Mouse (Mus musculus) testis, postnatal 14 days (tissue): ENCODE data around the gene Fip1l1.

Experiments
- DNase-seq: peaks from one replicate; pipeline ENCODE4 v3.0.0; 2021; ENCODE audit warnings: low spot score

Gene Fip1l1

DNA sequence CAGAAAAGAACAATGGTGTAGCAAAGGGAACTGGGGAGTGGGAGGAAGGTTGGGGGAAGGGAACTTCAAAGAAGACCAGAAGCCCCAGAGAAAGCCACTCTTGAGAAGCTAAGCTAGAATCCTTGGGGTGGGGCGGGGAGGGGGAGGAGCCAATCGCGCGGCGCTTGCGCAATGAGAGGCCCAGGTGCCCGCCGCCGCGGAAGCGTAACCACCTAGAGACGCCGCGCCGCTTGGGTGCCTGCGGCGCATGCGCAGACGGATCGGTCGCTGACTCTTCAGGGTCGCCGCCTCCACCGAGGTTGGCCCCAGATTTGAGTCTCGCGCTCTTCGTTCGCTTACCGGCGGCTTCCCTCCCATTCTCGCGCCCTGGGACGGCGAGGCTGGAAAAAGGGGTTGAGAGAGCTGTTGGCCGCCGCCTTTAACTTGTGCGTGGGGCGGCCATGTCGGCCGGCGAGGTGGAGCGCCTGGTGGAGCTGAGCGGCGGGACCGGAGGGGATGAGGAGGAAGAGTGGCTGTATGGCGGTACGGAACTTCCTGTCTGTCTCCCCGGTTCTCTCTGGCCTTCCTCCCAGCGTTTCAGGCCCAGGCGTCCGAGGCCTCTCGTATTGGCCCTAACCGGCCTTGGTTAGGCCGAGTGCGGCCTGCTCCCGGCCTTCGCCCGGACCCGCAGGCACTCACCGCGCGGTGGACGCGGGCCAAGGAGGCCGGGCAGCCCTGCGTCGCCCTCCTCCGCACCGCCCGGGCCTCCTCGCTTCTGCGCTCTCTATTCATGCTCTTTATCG lies at the start of gene Fip1l1:
Gene Fip1l1, plus strand, starts transcription at position 210 of the 782 bp plus-strand sequence.
- DNase-seq: peak; percentile 94

DNA sequence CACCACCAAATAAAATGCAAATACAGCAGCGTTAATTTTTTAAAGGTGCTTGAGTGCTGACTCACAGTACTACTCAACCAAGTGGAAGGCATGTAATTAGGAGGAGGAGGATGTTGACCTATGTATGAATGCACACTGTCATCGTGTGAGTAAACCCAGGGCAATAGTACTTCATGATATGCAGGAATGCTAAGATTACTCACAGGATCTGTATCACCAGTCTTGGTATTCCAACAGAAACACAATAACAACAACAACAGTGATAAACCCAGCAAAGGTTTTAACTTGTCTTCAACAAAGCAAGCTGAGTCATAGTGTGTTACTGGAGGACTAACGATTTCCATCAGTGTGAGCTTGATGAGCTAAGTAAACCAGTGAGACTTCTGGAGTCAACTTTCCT lies 42.5 kb upstream of the Fip1l1 start:
- no peak for DNase-seq

DNA sequence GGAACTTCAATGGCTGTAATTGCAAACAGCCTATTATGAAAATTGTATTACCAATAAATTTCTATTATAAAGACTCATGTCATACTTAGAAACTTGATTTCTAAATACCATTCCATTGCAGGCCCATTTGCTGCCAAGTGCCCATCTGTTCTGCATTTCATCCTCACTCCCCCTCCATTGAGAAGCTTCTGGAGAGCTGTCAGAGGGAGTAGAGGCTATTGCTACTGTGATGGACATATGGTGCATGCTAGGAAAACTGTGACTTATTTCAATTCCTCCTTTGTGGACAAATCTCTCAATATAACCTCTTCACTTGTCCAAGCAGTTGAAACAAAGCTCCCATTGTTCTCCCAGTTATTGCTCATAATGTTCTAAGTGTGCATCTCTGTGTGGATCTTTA lies 23.6 kb upstream of the Fip1l1 start:
- DNase-seq: no peak

DNA sequence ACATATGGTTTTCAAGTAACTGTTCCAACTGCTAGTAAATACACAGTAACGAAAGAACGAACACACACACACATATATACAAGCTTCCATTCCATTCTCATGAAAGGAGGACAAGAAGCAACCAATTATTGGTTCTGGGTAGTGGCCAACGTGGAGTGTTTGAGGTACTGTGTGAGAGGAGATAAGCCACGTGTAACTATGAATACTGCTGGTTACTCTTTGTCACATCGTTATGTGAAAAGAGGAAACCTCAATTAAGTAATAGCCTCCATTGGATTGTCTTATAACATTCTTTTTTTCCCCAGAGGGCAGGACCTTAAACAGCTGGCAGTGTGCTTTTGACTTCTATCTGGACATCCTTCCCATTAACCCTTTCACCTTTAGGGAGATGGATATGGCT lies 8.2 kb upstream of the Fip1l1 start:
- DNase-seq: no peak

DNA sequence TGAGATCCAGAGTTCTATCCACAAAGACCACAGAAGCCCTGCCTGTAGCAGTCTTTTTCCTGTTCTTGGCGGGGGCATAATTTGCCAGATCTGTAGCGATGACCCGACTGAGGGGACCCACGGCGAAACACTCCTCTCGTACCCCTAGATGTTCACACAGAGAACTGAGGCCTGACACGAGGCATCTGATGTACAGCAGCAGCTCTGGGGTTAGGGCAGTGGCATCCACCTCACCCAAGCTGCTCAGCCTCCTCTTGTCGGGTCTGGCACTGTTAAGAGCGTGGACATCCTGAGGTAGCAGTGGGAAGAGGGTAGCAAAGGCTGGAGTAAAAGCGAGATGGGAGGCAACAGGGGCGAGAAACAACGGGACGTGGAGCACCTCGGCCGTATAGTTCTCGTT lies 4.5 kb upstream of the Fip1l1 start:
- DNase-seq: no peak

DNA sequence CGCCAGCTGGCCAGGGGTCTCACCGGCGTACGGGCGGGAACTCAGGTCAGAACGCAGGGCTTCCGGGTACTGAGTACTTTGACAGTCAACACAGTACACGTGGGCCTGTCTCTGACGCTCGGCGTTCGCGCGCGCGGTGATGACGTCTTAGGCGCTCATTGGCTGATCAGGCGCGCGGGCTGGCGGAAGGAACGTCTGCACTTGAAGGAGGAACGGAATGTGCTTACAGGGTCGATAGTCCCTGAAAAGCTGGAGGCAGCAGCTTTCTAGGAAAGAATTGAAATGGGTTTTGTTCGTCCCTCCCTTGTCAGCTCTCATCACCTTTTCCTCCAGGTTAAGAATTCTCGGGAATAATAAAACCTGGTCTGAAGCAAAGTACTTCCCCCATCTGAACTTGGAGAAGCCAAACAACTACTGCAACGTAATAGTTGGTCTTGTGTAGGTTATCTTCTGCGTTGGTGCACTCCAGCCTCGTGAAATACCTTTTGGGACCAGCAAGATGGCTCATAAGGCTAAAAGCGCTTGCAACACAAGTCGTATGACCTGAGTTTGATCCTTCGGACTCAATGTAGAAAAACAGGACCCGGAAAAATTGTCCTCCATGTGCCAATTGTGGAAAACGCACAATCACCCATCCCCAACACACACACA lies 3.5 kb upstream of the Fip1l1 start, which contains the start of gene Scfd2:
Gene Scfd2, minus strand, starts transcription at position 130 of the 651 bp plus-strand sequence.
- peak; percentile 97 for DNase-seq

DNA sequence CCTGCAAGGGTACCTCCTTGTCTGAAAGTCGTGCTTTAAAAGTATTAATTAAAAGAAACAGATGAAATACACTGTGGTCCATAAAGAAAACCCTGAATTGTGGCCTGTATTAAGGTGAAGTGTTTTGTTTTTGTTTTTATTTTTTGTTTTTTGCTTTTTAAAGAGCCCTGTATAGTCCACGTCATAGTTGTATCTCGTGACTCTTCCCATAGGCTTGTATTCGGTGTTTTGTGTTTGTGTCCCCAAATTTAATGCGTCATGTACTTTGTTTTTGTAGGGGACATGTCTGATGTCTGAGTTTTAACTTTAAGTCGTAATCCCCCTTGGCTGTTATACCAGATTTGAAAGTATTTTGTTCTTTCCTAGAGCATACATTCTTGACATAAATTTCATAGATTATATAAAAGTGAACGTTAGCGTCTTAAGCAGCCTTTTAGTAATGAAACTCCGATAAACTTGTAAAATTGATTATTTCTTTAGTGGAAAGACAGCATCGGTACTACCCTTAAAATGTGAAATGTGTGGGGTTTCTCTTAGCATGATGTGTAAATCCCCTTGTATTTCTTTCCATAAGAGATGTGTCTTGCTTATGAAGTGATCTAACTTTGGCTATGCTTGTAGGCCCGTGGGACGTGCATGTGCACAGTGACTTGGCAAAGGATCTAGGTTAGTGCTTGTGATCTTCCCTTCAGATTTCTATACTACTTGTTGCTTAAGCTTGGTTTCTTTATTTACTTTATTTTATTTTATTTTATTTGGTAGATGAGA lies 1.1 kb downstream of the Fip1l1 start:
- no peak for DNase-seq

DNA sequence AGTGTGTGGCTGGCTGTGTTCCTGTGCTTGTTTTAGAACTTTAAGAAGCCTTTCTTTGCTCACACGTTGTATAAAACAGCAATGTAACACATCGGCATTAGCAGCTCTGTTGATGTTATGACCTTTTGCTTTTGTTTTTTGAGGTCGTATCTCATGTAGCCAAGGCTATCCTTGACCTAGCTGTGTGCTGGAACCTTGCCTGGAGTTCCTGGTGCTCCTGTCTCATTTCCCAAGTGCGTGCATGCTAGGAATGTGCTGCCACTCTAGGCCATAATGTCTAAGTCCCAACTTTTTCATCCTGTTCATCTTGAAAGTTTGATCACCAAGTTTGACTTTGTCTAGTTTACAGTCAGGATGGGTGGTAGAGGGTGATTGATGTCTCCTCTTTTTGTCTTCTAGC lies 10.4 kb downstream of the Fip1l1 start:
- no peak for DNase-seq

DNA sequence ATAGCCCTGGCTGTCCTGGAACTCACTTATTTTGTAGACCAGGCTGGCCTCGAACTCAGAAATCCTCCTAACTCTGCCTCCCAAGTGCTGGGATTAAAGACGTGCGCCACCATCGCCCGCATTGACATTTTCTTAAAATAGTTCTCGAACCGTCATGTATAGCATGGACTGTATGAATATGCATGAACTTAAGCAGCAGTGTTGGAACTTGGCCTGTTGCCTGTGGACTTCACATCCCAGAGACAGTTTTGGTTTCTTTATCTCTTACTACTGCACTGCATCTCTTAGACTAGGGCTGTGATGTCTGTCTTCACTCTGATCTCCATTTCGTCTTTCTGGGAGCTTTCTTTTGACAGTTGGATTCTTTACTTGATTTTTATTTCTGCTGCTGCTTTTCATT lies 14.3 kb downstream of the Fip1l1 start:
- no peak for DNase-seq

DNA sequence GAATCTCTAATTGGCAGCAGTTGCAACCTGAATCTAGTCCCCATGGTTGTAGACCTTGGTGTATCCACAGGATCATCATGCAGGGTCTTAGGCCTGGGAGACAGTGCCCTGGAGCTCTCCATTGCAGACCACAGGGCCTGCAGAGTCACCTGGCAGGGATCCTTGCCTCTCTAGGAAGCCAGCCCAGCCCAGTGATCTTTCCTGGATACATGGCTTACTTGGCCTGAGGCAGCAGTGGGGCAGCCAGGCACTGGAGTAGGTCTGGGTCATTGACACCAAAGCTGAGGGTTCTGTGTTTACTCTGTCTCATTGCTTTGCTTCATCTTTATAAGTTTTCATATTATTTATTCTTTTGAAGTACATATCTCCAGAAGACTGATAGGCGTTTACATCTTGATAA lies 25.9 kb downstream of the Fip1l1 start:
- DNase-seq: no peak

DNA sequence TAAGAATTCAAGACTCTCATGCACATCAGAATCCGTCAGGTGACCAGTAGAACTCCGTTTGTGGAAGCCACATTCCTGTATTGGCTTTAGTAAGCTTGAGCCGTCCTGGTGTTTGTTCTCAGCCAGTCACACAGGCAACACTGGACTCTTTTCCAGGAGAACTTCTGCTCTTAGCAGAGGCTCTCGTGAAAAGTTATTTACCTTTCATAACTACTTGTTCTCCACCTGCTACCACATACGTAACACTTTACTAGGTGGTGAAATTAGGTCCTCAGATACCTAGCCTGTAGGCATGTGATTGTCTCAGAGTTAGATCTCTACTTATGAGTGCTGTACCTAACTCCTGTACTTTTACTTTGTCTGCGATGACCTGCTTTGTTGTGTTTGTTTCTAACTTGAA lies 36.5 kb downstream of the Fip1l1 start:
- DNase-seq: no peak

DNA sequence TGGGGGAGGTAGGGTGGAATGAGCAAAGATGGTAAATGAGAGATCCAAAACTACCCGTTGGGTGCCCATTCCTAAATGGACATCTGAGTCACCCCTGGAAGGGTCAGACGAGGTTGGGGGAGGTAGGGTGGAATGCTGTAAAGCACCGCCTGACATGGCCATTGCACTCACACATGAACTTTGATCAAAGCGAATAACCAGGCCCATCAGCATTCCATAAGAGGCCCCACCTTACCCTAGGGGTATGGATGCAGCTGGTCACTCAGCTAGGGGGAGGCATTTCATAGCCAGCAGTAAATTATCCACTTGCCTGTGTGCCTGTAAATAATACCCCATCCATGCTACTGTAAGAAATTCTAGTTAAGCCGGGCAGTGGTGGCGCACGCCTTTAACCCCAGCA lies 53.9 kb downstream of the Fip1l1 start:
- DNase-seq: no peak

DNA sequence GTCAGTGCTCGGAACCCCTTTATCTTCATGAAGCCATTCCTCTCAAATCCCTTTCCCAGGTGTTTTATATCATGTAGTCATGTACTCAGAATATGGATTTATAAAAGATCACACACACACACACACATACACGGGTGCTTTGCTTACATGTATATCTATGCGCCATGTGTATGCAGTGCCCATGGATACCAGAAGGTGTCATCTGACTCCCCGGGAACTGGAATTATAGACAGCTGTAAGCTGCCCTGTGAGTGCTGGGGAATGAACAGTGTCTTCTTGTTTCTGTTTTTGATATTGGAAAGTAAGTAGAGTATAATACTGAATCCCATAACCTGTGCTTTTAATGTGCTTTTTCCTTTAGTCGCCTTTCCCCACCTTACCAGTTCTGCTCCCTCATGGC lies 56.2 kb downstream of the Fip1l1 start:
- DNase-seq: no peak

DNA sequence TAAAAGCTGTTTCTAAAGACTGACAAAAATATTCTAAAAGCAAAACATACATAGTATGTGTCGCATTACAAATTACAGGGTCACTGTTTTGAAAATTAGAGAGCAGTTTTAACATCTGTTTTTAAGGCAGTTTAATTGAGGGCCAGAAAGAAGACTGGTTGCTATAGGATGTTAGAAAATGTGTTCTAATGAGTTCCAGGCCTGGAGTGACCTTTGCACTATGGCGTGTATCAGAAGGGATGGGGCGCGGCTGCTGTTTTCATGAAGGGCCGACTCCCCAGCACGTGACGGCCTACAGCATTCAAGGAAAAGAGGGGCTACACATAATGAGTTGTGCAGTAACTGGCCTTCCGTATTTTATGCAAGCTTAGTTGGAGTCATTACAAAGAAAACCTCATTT lies 57.9 kb downstream of the Fip1l1 start:
- no peak for DNase-seq

DNA sequence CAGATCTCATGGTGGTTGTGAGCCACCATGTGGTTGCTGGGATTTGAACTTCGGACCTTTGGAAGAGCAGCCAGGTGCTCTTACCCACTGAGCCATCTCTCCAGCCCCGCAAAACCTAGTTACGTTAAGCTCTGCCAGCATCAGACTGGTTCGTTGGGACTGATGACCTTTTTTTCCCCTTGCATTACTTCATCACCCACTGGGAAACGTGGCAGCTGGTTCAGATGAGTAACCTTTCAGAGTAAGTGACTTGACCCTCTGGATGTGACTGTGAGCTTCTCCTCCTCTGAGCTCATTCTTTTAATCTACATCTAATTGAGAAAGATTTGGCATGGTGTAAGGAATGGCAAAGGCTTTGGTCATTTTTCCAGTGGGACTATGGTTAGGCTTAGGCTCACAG lies 64.8 kb downstream of the Fip1l1 start:
- DNase-seq: no peak

DNA sequence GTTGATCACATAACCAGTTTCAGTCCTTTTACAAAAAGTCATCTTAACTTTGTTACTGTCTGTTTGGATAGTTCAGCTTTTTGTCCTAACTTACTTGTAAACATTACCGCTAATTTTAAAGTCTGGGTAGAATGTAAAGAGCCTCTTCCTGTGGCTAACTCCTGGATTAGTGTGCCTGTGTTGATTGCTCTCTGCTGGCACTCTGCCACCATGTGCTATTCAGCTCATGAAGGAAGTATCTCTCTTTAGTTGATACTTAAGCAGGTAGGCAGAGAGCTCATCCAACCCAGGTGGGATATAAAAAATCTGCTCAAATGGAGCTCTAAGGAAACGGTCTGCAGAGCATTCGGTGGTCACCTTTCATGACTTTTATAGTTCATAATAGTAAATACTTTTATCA lies 65.9 kb downstream of the Fip1l1 start:
- no peak for DNase-seq

DNA sequence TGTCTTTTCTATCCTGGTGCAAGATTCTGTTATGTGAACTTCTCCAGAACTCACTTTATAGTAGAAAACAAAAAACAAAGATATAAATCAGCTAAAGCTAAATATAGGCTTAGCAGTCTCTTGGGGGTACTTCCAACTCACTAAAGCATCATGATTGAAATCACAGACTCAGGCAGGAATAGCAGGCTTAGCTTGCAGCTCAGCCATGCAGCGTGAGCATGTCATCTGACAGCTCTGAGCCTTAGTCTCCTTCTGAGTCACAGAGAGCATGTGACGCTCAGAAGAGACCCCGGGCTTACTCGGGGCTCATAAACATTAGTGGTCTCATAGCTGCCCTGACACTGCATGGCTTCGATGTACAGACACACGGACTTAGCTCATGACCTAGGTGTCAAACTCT lies 66.7 kb downstream of the Fip1l1 start:
- DNase-seq: no peak

DNA sequence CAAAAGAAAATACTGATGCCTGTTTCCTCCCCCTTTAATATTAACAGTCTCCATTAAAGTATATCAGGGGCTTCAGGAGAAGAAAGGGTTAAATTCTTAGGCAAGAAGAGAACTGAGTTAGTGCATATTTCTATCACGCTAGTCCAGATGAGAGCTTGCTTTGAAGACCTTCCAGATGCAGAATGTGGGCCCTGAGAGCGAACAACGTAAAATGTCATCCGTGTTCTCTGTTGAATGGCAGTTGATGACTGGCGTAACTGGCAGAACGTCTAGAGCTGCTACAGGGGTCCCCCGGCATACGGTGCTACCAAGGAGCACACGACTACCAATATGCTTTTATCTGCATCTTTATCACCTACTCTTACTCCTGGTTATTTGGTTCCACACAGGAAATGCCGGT lies 67.1 kb downstream of the Fip1l1 start:
- no peak for DNase-seq

DNA sequence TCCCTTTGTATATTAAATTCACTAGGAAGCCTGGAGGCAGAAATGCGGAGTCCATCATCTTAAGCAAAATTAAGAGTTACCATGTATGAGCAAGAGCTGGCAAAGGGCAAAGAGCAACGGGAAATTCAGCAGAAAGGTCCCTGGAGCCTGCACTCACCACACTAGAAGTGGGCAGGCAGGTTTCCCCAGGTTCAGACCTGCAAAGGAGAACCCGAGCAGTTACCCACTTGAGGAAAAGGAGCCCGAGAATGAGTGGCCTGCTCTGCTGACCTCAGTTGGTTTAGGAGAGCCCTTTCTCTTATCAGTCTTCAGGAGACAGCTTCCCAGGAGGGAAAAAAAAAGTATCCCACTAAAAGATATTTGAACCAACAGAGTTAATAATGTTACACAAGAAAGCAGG lies 68.1 kb downstream of the Fip1l1 start:
- no peak for DNase-seq

DNA sequence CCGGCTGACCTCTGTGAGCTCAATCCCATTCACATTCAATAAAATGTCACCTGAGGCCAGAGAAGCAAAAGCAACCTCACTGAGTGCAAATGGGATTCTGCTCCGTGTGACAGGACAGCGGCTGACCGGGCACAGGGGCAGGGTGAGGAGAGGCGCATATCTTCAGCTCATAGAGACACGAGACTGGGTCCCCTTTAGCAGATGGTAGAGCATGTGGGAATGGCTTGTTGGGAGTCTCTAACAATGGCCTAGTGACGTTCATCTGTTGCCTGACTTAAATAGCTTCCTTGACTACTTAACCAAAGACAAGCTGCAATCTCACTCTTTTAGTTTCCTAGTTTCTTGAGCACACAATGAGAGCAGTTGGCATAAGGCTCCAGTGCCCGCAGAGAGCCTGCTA lies 71.0 kb downstream of the Fip1l1 start:
- DNase-seq: no peak

DNA sequence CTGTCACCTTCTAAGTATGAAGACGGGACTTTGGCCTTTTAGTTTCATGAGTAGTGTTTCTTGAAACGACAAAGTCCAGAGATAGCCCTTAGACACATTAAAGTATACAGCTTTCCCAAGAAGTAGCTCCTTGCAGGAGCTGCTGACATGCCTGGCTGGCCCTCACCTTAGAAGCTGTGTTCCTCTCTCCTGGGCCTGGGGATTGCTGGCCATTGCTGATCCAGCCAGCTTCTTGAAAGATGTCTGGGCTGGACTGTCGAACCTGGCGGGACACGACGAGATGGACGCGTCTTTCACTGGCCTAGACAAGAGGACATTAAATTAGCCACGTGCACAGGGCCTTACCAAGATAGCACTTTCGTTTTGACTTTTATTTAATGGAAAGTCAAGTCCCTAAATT lies 75.3 kb downstream of the Fip1l1 start:
- no peak for DNase-seq

DNA sequence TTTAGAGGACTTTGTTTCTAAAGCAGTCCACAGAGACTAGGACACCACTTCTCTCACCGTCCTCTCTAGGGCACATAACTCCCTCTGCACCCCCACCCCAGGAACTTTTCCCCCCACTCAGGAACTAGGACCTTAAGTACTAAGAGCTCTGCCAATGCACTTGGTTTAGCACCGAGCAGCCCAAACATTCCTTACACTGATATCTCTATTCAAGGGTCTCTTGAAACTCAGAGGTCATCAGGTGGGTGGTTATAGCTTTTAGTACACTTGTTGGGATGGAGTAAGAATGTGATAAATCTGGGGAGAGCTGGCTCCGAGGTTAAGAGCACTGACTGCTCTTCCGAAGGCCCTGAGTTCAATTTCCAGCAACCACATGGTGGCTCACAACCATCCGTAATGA lies 77.5 kb downstream of the Fip1l1 start:
- no peak for DNase-seq

DNA sequence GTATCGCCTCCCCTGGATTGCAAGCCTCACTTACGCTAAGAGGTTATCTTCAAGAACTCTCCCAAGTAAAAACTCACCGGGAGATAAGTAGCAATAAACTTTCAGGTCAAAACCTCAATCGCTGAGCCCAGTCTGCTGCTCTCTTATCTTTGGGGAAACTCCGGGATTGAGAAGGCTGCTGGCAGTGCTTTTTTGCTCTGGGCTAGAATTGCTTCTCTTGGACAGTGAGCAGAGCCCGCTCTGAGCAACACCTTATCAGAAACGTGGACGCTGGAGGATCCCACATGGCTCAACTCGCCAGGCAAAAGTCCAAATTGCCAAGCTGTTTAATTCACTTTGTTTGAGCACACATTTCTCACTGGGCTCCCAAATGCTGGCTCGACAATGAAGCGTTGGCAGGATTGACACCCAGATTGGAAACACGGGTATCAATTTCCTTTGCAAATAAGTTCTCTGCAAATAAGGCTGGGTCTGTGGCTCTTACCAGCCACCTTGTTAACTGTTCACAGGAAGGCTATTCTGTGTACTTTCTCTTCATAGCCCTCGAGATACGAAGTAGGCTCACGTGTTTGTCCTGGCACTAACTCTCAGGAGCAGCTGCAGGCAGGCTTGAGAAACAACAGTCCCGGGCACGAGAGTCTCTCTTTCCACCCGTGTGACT lies 78.4 kb downstream of the Fip1l1 start:
- DNase-seq: peak; percentile 68
